Mouse (Mus musculus) stomach, postnatal 0 days (tissue): ENCODE data around the gene Aco1. TPM values are rescaled to one million over a fixed set of nuclear protein-coding genes. Genes with fewer than 3 reads are reported as not detected.

Experiments
- ATAC-seq: fragments of 200-750 bp; cut with Nextera tagmentation; 2 replicates; pipeline ENCODE4 v1.8.0; 2017; ENCODE audit not compliant: low FRiP score, low TSS enrichment
- DNase-seq: peaks from one replicate; pipeline ENCODE4 v3.0.0-alpha.2; 2016; ENCODE audit warnings: low spot score
- H3K27ac ChIP-seq: fragments of 300-500 bp; sonication (generic); replicated peaks from 2 replicates; pipeline ENCODE4 v1.5.1; 2014; ENCODE audit warnings: mild to moderate bottlenecking, control low read depth
- H3K27me3 ChIP-seq: fragments of 300-500 bp; sonication (generic); 2 replicates; pipeline ENCODE4 v1.6.1; 2014; ENCODE audit warnings: low read length; ENCODE audit not compliant: control insufficient read depth, insufficient read depth
- H3K36me3 ChIP-seq: fragments of 300-500 bp; sonication (generic); 2 replicates; pipeline ENCODE4 v1.6.1; 2014; ENCODE audit warnings: low read length, mixed read lengths; ENCODE audit not compliant: control insufficient read depth, insufficient read depth
- H3K4me1 ChIP-seq: fragments of 300-500 bp; sonication (generic); replicated peaks from 2 replicates; pipeline ENCODE4 v1.6.1; 2014; ENCODE audit warnings: antibody characterized with exemption; ENCODE audit not compliant: control insufficient read depth, insufficient read depth
- H3K4me2 ChIP-seq: fragments of 300-500 bp; sonication (generic); replicated peaks from 2 replicates; pipeline ENCODE4 v1.6.1; 2014; ENCODE audit warnings: low read depth, mild to moderate bottlenecking, control low read depth, moderate library complexity
- H3K4me3 ChIP-seq: fragments of 300-500 bp; sonication (generic); 2 replicates; pipeline ENCODE4 v1.5.1; 2014; ENCODE audit warnings: low read depth, low read length, control low read depth
- H3K9ac ChIP-seq: fragments of 300-500 bp; sonication (generic); 2 replicates; pipeline ENCODE4 v1.6.1; 2014; ENCODE audit warnings: mild to moderate bottlenecking, low read length, control low read depth, mixed read lengths
- H3K9me3 ChIP-seq: fragments of 300-500 bp; sonication (generic); 2 replicates; pipeline ENCODE4 v1.6.1; 2016; ENCODE audit warnings: low read length; ENCODE audit not compliant: control insufficient read depth
- CTCF ChIP-seq: IDR thresholded peaks from 2 replicates; pipeline ENCODE4 v1.5.1; 2016; ENCODE audit warnings: antibody characterized with exemption, low read depth, mild to moderate bottlenecking, moderate library complexity
- EP300 ChIP-seq: optimal IDR thresholded peaks from 2 replicates; pipeline ENCODE3; 2016; ENCODE audit warnings: antibody characterized with exemption
- WGBS: fragments of 180-500 bp; shearing (Covaris S2); extraction: QIAGEN DNeasy Blood & Tissue Kit; methylation state at CpG from one replicate; pipeline ENCODE4 v1.1.7; 2014; 5-methylcytosine and 5-hydroxymethylcytosine counted together
- polyA plus RNA-seq: library from polyadenylated mRNA; unstranded; fragments of >200 nt; fragmentation: Nextera tagmentation; extraction: Ambion mirVana; gene quantifications from 2 replicates; pipeline ENCODE4 v1.2.1, GENCODE M21; 2015

Aco1 gene
- polyA plus RNA-seq, 1 experiment from 2014 or later: 33.2 TPM

GRCm38 (mm10) chr4:40233062-40233664 lies 90.3 kb downstream of the Aco1 start:
- Histone ChIP-seq H3K27ac (no peak overlapping the region), H3K36me3 (no peaks in the 10 kb centered on the region; the same call in 1 of the 2 replicates), H3K4me2 (no peak overlapping the region), H3K9me3 (no peaks in the 10 kb centered on the region), H3K27me3 (no peaks in the 10 kb centered on the region), H3K4me3 (no peak overlapping the region), H3K9ac (no peak overlapping the region), H3K4me1 (no peaks in the 10 kb centered on the region)
- no peak for TF ChIP-seq EP300
- no peak for TF ChIP-seq CTCF
- ATAC-seq (no peak), DNase-seq (no peak)
- 91% methylated on average over 7 of the region's 7 CpGs for WGBS

- no peak for TF ChIP-seq EP300
- TF ChIP-seq CTCF: no peak
- Histone ChIP-seq H3K4me1 (no peaks in the 10 kb centered on the region), H3K27me3 (no peaks in the 10 kb centered on the region), H3K4me2 (no peak overlapping the region), H3K4me3 (no peak overlapping the region), H3K27ac (no peak overlapping the region), H3K9ac (no peak overlapping the region), H3K9me3 (no peaks in the 10 kb centered on the region), H3K36me3 (no peaks in the 10 kb centered on the region; the same call in 1 of the 2 replicates)
- ATAC-seq: no peak
- no peak for DNase-seq
- 85% methylated on average over 5 of the region's 6 CpGs for WGBS
Observed at GRCm38 (mm10) chr4:40234256-40234655, 91.4 kb downstream of the Aco1 start.

GRCm38 (mm10) chr4:40236829-40237228 lies 93.9 kb downstream of the Aco1 start:
- no peak for TF ChIP-seq EP300
- TF ChIP-seq CTCF: no peak
- Histone ChIP-seq H3K4me3 (no peak overlapping the region), H3K4me2 (no peak overlapping the region), H3K27ac (no peak overlapping the region), H3K36me3 (no peaks in the 10 kb centered on the region; the same call in 1 of the 2 replicates), H3K9me3 (no peaks in the 10 kb centered on the region), H3K9ac (no peak overlapping the region), H3K27me3 (no peaks in the 10 kb centered on the region), H3K4me1 (0 out of 2 replicates have a peak, but pooled peaks cover 2% of the 10 kb centered on the region)
- no peak for ATAC-seq
- no peak for DNase-seq
- WGBS: 76% methylated on average over 4 of the region's 4 CpGs

- H3K4me1 ChIP-seq: 0 out of 2 replicates have a peak, but pooled peaks cover 2% of the 10 kb centered on the region
- H3K27ac ChIP-seq: peak overlapping the region; percentile 79
- DNase-seq (peak; percentile 56), ATAC-seq (peak; percentile 73)
- no peaks in the 10 kb centered on the region for H3K27me3 ChIP-seq
- peak overlapping the region; percentile 86 for H3K4me2 ChIP-seq
- peak overlapping the region; percentile 70 for H3K4me3 ChIP-seq
- WGBS: under 1% methylated on average over 17 of the region's 17 CpGs
- no peaks in the 10 kb centered on the region for H3K9me3 ChIP-seq
- TF ChIP-seq EP300 (no peak), CTCF (no peak)
- peak overlapping the region; percentile 68 for H3K9ac ChIP-seq
- H3K36me3 ChIP-seq: no peaks in the 10 kb centered on the region; the same call in 1 of the 2 replicates
Observed at GRCm38 (mm10) chr4:40238483-40239408, 95.9 kb downstream of the Aco1 start.

GRCm38 (mm10) chr4:40239409-40240271 lies 96.8 kb downstream of the Aco1 start, which contains the start of gene Ddx58:
Gene Ddx58 (minus strand): TSS chr4:40239828.
- H3K9me3 ChIP-seq: no peaks in the 10 kb centered on the region
- ATAC-seq (peak; percentile 82), DNase-seq (peak; percentile 80)
- H3K4me1 ChIP-seq: 0 out of 2 replicates have a peak, but pooled peaks cover 2% of the 10 kb centered on the region
- no peaks in the 10 kb centered on the region for H3K27me3 ChIP-seq
- H3K4me2 ChIP-seq: peak within 1 kb of the TSS; percentile 86
- TF ChIP-seq CTCF (no peak), EP300 (no peak)
- peak within 1 kb of the TSS; percentile 79 for H3K27ac ChIP-seq
- H3K9ac ChIP-seq: peak within 1 kb of the TSS; percentile 68
- no peaks in the 10 kb centered on the region; the same call in 1 of the 2 replicates for H3K36me3 ChIP-seq
- WGBS: 3% methylated on average over 35 of the region's 35 CpGs
- H3K4me3 ChIP-seq: peak within 1 kb of the TSS; percentile 70
